Mouse (Mus musculus): Measurements from ENCODE around the gene Epdr1.

GRCm38 (mm10) chr13:19640203-19640851 is 20.6 kb upstream of the Epdr1 start:
- TF ChIP-seq POLR2A (IDR thresholded peaks at IDR 0.05; ENCODE audit: insufficient read length, low read depth) (no peak), MYOD1 (IDR thresholded peaks at IDR 0.05; ENCODE audit: control insufficient read depth in 1 of 3, insufficient read length in 2 of 3, low read depth in 2 of 3) (no peak), POLR2AphosphoS2 (IDR thresholded peaks at IDR 0.05; ENCODE audit: insufficient read length, low read depth) (no peak), USF1 (IDR thresholded peaks at IDR 0.05; ENCODE audit: low read depth) (no peak), MAX (IDR thresholded peaks at IDR 0.05; ENCODE audit: low read depth) (no peak)
